Mouse (Mus musculus): ENCODE results near the gene Eif4b. TPM values are rescaled to one million over a fixed set of nuclear protein-coding genes. Genes with fewer than 3 reads are reported as not detected.

Eif4b gene
- 133 and 136 TPM in 2 replicates for polyA plus RNA-seq (2016; fragmentation: Nextera tagmentation; extraction: Ambion mirVana)

GRCm38 (mm10) chr15:102073559-102074069, at the start of gene Eif4b:
TSS of gene Eif4b (plus strand) at chr15:102073773.
- no peaks in the 10 kb centered on the region for H3K27me3 ChIP-seq (replicated peaks; ENCODE audit: low read depth, poor library complexity, severe bottlenecking)

GRCm38 (mm10) chr15:102023888-102024287, 49.7 kb upstream of the Eif4b start:
- H3K9me3 ChIP-seq, result no peaks in the 10 kb centered on the region
- no peaks in the 10 kb centered on the region for H3K36me3 ChIP-seq (replicated peaks)
- H3K4me1 ChIP-seq, result peaks cover 52% of the 10 kb centered on the region
- no peak for DNase-seq (ENCODE audit: low spot score)
- H3K27ac ChIP-seq (replicated peaks), result peak overlapping the region; percentile 40; the same call in 1 of the 2 replicates
- 65% methylated on average over 8 of the region's 8 CpGs for WGBS
- H3K27me3 ChIP-seq (replicated peaks; ENCODE audit: low read depth, poor library complexity, severe bottlenecking), result peaks cover 58% of the 10 kb centered on the region
- H3K4me3 ChIP-seq, result no peak overlapping the region

More at GRCm38 (mm10) chr15:102073559-102074069, at the start of gene Eif4b:
- Histone ChIP-seq H3K4me3 (peak within 1 kb of the TSS; percentile 96), H3K27ac (replicated peaks) (peak within 1 kb of the TSS; percentile 99), H3K36me3 (replicated peaks) (peaks cover 14% of the 10 kb centered on the region), H3K9me3 (no peaks in the 10 kb centered on the region), H3K4me1 (peaks cover 19% of the 10 kb centered on the region)
- peak; percentile 100 for DNase-seq (ENCODE audit: low spot score)
- under 1% methylated on average over 58 of the region's 58 CpGs for WGBS

GRCm38 (mm10) chr15:102025136-102025872, 48.3 kb upstream of the Eif4b start:
- peak overlapping the region; percentile 79 for H3K27ac ChIP-seq (replicated peaks)
- H3K36me3 ChIP-seq (replicated peaks), result peaks cover 8% of the 10 kb centered on the region
- H3K27me3 ChIP-seq (replicated peaks; ENCODE audit: low read depth, poor library complexity, severe bottlenecking), result peaks cover 72% of the 10 kb centered on the region
- peak; percentile 66 for DNase-seq (ENCODE audit: low spot score)
- peak overlapping the region; percentile 41 for H3K4me3 ChIP-seq
- H3K9me3 ChIP-seq, result no peaks in the 10 kb centered on the region
- 4% methylated on average over 22 of the region's 22 CpGs for WGBS
- peaks cover 55% of the 10 kb centered on the region for H3K4me1 ChIP-seq

- DNase-seq (ENCODE audit: low spot score), result no peak
- Histone ChIP-seq H3K4me1 (peaks cover 55% of the 10 kb centered on the region), H3K9me3 (no peaks in the 10 kb centered on the region), H3K27me3 (replicated peaks; ENCODE audit: low read depth, poor library complexity, severe bottlenecking) (peaks cover 73% of the 10 kb centered on the region), H3K27ac (replicated peaks) (peak overlapping the region; percentile 40; the same call in 1 of the 2 replicates), H3K36me3 (replicated peaks) (peaks cover 19% of the 10 kb centered on the region), H3K4me3 (peak overlapping the region; percentile 41; the same call in 1 of the 2 replicates)
- 7% methylated on average over 12 of the region's 12 CpGs for WGBS
These were observed 47.1 kb upstream of the Eif4b start for GRCm38 (mm10) chr15:102026430-102026829.

GRCm38 (mm10) chr15:102028040-102028439, 45.5 kb upstream of the Eif4b start, which contains the start of gene Krt18:
TSS of gene Krt18 (plus strand) at chr15:102028180.
- DNase-seq (ENCODE audit: low spot score), result peak; percentile 71
- H3K4me3 ChIP-seq, result peak within 1 kb of the TSS; percentile 61
- H3K9me3 ChIP-seq, result no peaks in the 10 kb centered on the region
- H3K27me3 ChIP-seq (replicated peaks; ENCODE audit: low read depth, poor library complexity, severe bottlenecking), result peaks cover 73% of the 10 kb centered on the region
- 1% methylated on average over 28 of the region's 28 CpGs for WGBS
- H3K36me3 ChIP-seq (replicated peaks), result peaks cover 27% of the 10 kb centered on the region
- H3K4me1 ChIP-seq, result peaks cover 47% of the 10 kb centered on the region
- H3K27ac ChIP-seq (replicated peaks), result peak within 1 kb of the TSS; percentile 79

GRCm38 (mm10) chr15:102034121-102035053, 39.2 kb upstream of the Eif4b start:
- Histone ChIP-seq H3K27me3 (replicated peaks; ENCODE audit: low read depth, poor library complexity, severe bottlenecking) (peaks cover 10% of the 10 kb centered on the region), H3K27ac (replicated peaks) (no peak overlapping the region; the same call in 1 of the 2 replicates), H3K36me3 (replicated peaks) (peaks cover 27% of the 10 kb centered on the region), H3K9me3 (no peaks in the 10 kb centered on the region), H3K4me3 (no peak overlapping the region), H3K4me1 (peaks cover 15% of the 10 kb centered on the region)
- DNase-seq (ENCODE audit: low spot score), result peak; percentile 30
- WGBS, result 61% methylated on average over 16 of the region's 16 CpGs

- Histone ChIP-seq H3K9me3 (no peaks in the 10 kb centered on the region), H3K4me3 (no peak overlapping the region), H3K27ac (replicated peaks) (no peak overlapping the region), H3K4me1 (0 out of 2 replicates have a peak, but pooled peaks cover 3% of the 10 kb centered on the region), H3K27me3 (replicated peaks; ENCODE audit: low read depth, poor library complexity, severe bottlenecking) (no peaks in the 10 kb centered on the region), H3K36me3 (replicated peaks) (no peaks in the 10 kb centered on the region)
- 83% methylated on average over 4 of the region's 4 CpGs for whole genome bisulfite sequencing
- DNase-seq (ENCODE audit: low spot score), result no peak
These were observed 33.3 kb upstream of the Eif4b start for GRCm38 (mm10) chr15:102040277-102040676.

- no peak for DNase-seq (ENCODE audit: low spot score)
- Histone ChIP-seq H3K27ac (replicated peaks) (no peak overlapping the region), H3K36me3 (replicated peaks) (no peaks in the 10 kb centered on the region), H3K4me3 (no peak overlapping the region), H3K27me3 (replicated peaks; ENCODE audit: low read depth, poor library complexity, severe bottlenecking) (no peaks in the 10 kb centered on the region), H3K9me3 (no peaks in the 10 kb centered on the region), H3K4me1 (0 out of 2 replicates have a peak, but pooled peaks cover 3% of the 10 kb centered on the region)
- WGBS, result 72% methylated on average over 7 of the region's 7 CpGs
These were observed 31.6 kb upstream of the Eif4b start for GRCm38 (mm10) chr15:102041951-102042350.

- WGBS, result 86% methylated on average over 3 of the region's 3 CpGs
- no peaks in the 10 kb centered on the region for H3K36me3 ChIP-seq (replicated peaks)
- no peak overlapping the region for H3K4me3 ChIP-seq
- H3K27ac ChIP-seq (replicated peaks), result no peak overlapping the region
- H3K9me3 ChIP-seq, result no peaks in the 10 kb centered on the region
- no peaks in the 10 kb centered on the region for H3K27me3 ChIP-seq (replicated peaks; ENCODE audit: low read depth, poor library complexity, severe bottlenecking)
- DNase-seq (ENCODE audit: low spot score), result no peak
- 0 out of 2 replicates have a peak, but pooled peaks cover 3% of the 10 kb centered on the region for H3K4me1 ChIP-seq
These were observed 28.8 kb upstream of the Eif4b start for GRCm38 (mm10) chr15:102044745-102045144.

GRCm38 (mm10) chr15:102045691-102046090, 27.9 kb upstream of the Eif4b start:
- Histone ChIP-seq H3K36me3 (replicated peaks) (no peaks in the 10 kb centered on the region), H3K4me1 (0 out of 2 replicates have a peak, but pooled peaks cover 3% of the 10 kb centered on the region), H3K4me3 (no peak overlapping the region), H3K27ac (replicated peaks) (no peak overlapping the region), H3K27me3 (replicated peaks; ENCODE audit: low read depth, poor library complexity, severe bottlenecking) (no peaks in the 10 kb centered on the region), H3K9me3 (no peaks in the 10 kb centered on the region)
- WGBS, result 91% methylated on average over 10 of the region's 10 CpGs
- DNase-seq (ENCODE audit: low spot score), result no peak

GRCm38 (mm10) chr15:102048006-102048405, 25.6 kb upstream of the Eif4b start:
- no peak overlapping the region for H3K27ac ChIP-seq (replicated peaks)
- H3K9me3 ChIP-seq, result no peaks in the 10 kb centered on the region
- H3K4me3 ChIP-seq, result no peak overlapping the region
- 91% methylated on average over 6 of the region's 6 CpGs for WGBS
- H3K36me3 ChIP-seq (replicated peaks), result no peaks in the 10 kb centered on the region
- no peaks in the 10 kb centered on the region; the same call in 1 of the 2 replicates for H3K27me3 ChIP-seq (replicated peaks; ENCODE audit: low read depth, poor library complexity, severe bottlenecking)
- DNase-seq (ENCODE audit: low spot score), result no peak
- H3K4me1 ChIP-seq, result peaks cover 13% of the 10 kb centered on the region

- Histone ChIP-seq H3K36me3 (replicated peaks) (no peaks in the 10 kb centered on the region), H3K9me3 (no peaks in the 10 kb centered on the region), H3K4me1 (peaks cover 13% of the 10 kb centered on the region), H3K4me3 (no peak overlapping the region), H3K27me3 (replicated peaks; ENCODE audit: low read depth, poor library complexity, severe bottlenecking) (no peaks in the 10 kb centered on the region; the same call in 1 of the 2 replicates), H3K27ac (replicated peaks) (no peak overlapping the region)
- no peak for DNase-seq (ENCODE audit: low spot score)
These were observed 23.7 kb upstream of the Eif4b start for GRCm38 (mm10) chr15:102049871-102050270.

All from embryonic facial prominence, embryonic 10.5 days (tissue).